In the genomic region with DNA sequence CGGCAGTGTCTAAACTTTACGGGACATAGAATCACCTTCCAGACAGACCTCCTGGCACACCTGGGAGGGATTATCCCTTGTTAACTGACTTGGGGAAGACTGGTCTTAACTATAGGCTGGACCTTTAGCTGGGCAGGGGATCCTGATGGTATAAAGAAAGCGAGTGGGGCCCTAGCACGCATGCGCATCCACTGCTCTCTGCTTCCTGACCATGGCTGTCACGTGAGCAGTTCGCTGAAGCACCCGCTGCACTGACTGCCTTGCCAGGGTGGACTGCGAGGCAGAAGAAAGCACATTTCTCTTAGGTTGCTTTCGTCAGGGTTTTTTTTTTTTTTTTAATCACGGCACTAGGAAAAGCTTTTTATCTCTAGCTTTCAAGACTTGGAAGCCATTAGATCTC, we compare ENCODE assay signal across 14 mouse cellular contexts.
"Had no signal": no experiment of that assay in that cellular context is flagged by ENCODE, and none has a peak within 500 bp of the region (broad histone marks: within the 10 kb centered on the region; RNA-seq: fewer than 3 reads in every experiment).

No protein-coding gene starts in this region.

- H3K27ac ChIP-seq: left cerebral cortex, adult 2 months; limb, embryonic 13.5 days; liver, embryonic 14.5 days; midbrain, embryonic 15.5 days; neural tube, embryonic 12.5 days had no signal

- H3K9ac ChIP-seq: limb, embryonic 13.5 days; liver, embryonic 14.5 days; midbrain, embryonic 15.5 days; neural tube, embryonic 12.5 days had no signal

- H3K4me1 ChIP-seq: midbrain, embryonic 15.5 days had no signal

- DNase-seq: kidney, adult 2 months; lung, adult 2 months; lung, postnatal 10 days; lung, postnatal 4 days; right cerebral cortex, postnatal 25 days; thymus, adult 2 months; thymus, postnatal 25 days had no signal

- H3K4me3 ChIP-seq: left cerebral cortex, adult 2 months; limb, embryonic 13.5 days; midbrain, embryonic 15.5 days; neural tube, embryonic 12.5 days had no signal

- H3K9me3 ChIP-seq: limb, embryonic 13.5 days; midbrain, embryonic 15.5 days; neural tube, embryonic 12.5 days had no signal

- H3K36me3 ChIP-seq: limb, embryonic 13.5 days; midbrain, embryonic 15.5 days; neural tube, embryonic 12.5 days had no signal

- H3K4me2 ChIP-seq: limb, embryonic 13.5 days; midbrain, embryonic 11.5 days; midbrain, embryonic 15.5 days; neural tube, embryonic 12.5 days had no signal

- ATAC-seq: intestine, embryonic 16.5 days; midbrain, embryonic 15.5 days had no signal

- H3K27me3 ChIP-seq: limb, embryonic 13.5 days; midbrain, embryonic 15.5 days; neural tube, embryonic 12.5 days had no signal
